32 mouse cellular contexts compared by ENCODE assay signal in the genomic region with DNA sequence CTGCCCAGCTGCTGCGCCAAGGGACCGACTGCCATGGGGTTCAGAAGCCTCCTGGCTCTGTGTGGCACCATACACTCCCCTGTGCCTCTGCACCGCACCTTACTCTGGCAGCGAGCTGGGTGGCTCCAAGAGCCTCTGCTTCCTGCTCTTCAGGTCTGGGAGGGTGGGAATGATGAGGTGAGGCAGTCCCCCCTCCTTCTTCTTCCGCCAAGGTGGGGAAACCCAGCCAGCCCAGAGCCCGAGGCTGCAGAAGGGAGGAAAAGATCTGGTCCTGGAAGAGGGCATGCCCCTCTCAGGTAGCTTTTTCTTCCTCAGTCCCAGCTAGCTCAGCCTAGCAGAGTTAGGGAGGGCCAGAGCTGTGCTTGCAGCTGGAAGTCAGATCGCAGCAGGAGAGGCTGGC. TPM values are rescaled to one million over a fixed set of nuclear protein-coding genes. Genes with fewer than 3 reads are reported as not detected.
"Had no signal": no experiment of that assay in that cellular context is flagged by ENCODE, and none has a peak within 500 bp of the region (broad histone marks: within the 10 kb centered on the region; RNA-seq: fewer than 3 reads in every experiment).

A gene (minus strand): TSS at position 101 of the 400 bp plus-strand sequence.

- H3K9me3 ChIP-seq: heart, embryonic 13.5 days; heart, embryonic 15.5 days; hindbrain, embryonic 13.5 days; hindbrain, embryonic 15.5 days; kidney, embryonic 15.5 days; limb, embryonic 13.5 days; limb, embryonic 15.5 days; liver, embryonic 12.5 days had no signal

- ATAC-seq: hindbrain, postnatal 0 days; intestine, embryonic 16.5 days; liver, embryonic 12.5 days had no signal

- H3K4me1 ChIP-seq: heart, embryonic 13.5 days; heart, embryonic 15.5 days; hindbrain, embryonic 13.5 days; hindbrain, embryonic 15.5 days; kidney, embryonic 15.5 days; limb, embryonic 15.5 days; liver, embryonic 12.5 days had no signal

- H3K4me3 ChIP-seq: heart, adult 2 months; heart, embryonic 13.5 days; heart, embryonic 15.5 days; hindbrain, embryonic 13.5 days; hindbrain, embryonic 15.5 days; kidney, embryonic 15.5 days; limb, embryonic 13.5 days; limb, embryonic 15.5 days; liver, embryonic 12.5 days had no signal

- H3K27me3 ChIP-seq: heart, embryonic 13.5 days; heart, embryonic 15.5 days; hindbrain, embryonic 13.5 days; hindbrain, embryonic 15.5 days; kidney, embryonic 15.5 days; limb, embryonic 13.5 days; limb, embryonic 15.5 days; liver, embryonic 12.5 days had no signal

- H3K27ac ChIP-seq: heart, adult 2 months; heart, embryonic 13.5 days; heart, embryonic 15.5 days; hindbrain, embryonic 13.5 days; hindbrain, embryonic 15.5 days; hindbrain, postnatal 0 days; kidney, embryonic 15.5 days; kidney, postnatal 0 days; limb, embryonic 13.5 days; limb, embryonic 15.5 days; liver, embryonic 12.5 days had no signal

- H3K36me3 ChIP-seq: heart, embryonic 13.5 days; heart, embryonic 15.5 days; hindbrain, embryonic 13.5 days; hindbrain, embryonic 15.5 days; kidney, embryonic 15.5 days; limb, embryonic 13.5 days; limb, embryonic 15.5 days; liver, embryonic 12.5 days had no signal

- DNase-seq: gastrocnemius, postnatal 14 days; gastrocnemius, postnatal 36 days; heart, adult 11 months; heart, adult 2 months; heart, postnatal 14 days; heart, postnatal 36 days; kidney, adult 11 months; kidney, adult 2 months; kidney, adult 9 months; kidney, postnatal 14 days; kidney, postnatal 36 days; layer of hippocampus, adult 9-11 months; layer of hippocampus, postnatal 36 days; left cerebral cortex, postnatal 4 days had no signal

- H3K4me2 ChIP-seq: heart, embryonic 11.5 days; heart, embryonic 13.5 days; heart, embryonic 15.5 days; hindbrain, embryonic 13.5 days; hindbrain, embryonic 15.5 days; kidney, embryonic 15.5 days; limb, embryonic 13.5 days; limb, embryonic 15.5 days; liver, embryonic 12.5 days had no signal

- H3K9ac ChIP-seq: heart, embryonic 13.5 days; heart, embryonic 15.5 days; hindbrain, embryonic 13.5 days; hindbrain, embryonic 15.5 days; kidney, embryonic 15.5 days; limb, embryonic 13.5 days; limb, embryonic 15.5 days; liver, embryonic 12.5 days had no signal

RNA-seq across cellular contexts. Expression of the gene that starts here (rescaled TPM):
- polyA plus RNA-seq: heart, adult 2 months; heart, embryonic 11.5 days; heart, embryonic 13.5 days; heart, embryonic 15.5 days; heart, postnatal 0 days; hindbrain, embryonic 11.5 days; hindbrain, embryonic 13.5 days; hindbrain, embryonic 15.5 days; hindbrain, postnatal 0 days; intestine, embryonic 14.5 days; intestine, embryonic 16.5 days; kidney, adult 2 months; kidney, embryonic 15.5 days; kidney, postnatal 0 days; large intestine, adult 2 months; limb, embryonic 11.5 days; limb, embryonic 13.5 days; limb, embryonic 15.5 days; liver, adult 2 months; liver, embryonic 12.5 days had no signal
